Mouse (Mus musculus) intestine, embryonic 16.5 days (tissue): ENCODE data around the gene Slc34a2. TPM values are rescaled to one million over a fixed set of nuclear protein-coding genes. Genes with fewer than 3 reads are reported as not detected.

Experiments used
- ATAC-seq: fragments of 200-750 bp; cut with Nextera tagmentation; 2 replicates; pipeline ENCODE4 v1.8.0; 2017; ENCODE audit warnings: moderate TSS enrichment, moderate library complexity
- H3K27ac ChIP-seq: fragments of 300-500 bp; sonication (generic); 2 replicates; pipeline ENCODE4 v1.5.1; 2014; ENCODE audit warnings: mild to moderate bottlenecking, low read length
- H3K27me3 ChIP-seq: fragments of 300-500 bp; sonication (generic); replicated peaks from 2 replicates; pipeline ENCODE4 v1.6.1; 2014; ENCODE audit warnings: low read length, control low read depth, mixed read lengths; ENCODE audit not compliant: control insufficient read depth, insufficient read depth
- H3K36me3 ChIP-seq: fragments of 300-500 bp; sonication (generic); 2 replicates; pipeline ENCODE4 v1.6.1; 2014; ENCODE audit warnings: low read length, control low read depth; ENCODE audit not compliant: control insufficient read depth, insufficient read depth
- H3K4me1 ChIP-seq: fragments of 300-500 bp; sonication (generic); 2 replicates; pipeline ENCODE4 v1.6.1; 2014; ENCODE audit warnings: low read length, control low read depth, mixed read lengths; ENCODE audit not compliant: control insufficient read depth, insufficient read depth
- H3K4me2 ChIP-seq: fragments of 300-500 bp; sonication (generic); 2 replicates; pipeline ENCODE4 v1.6.1; 2014; ENCODE audit warnings: low read depth, low read length, control low read depth
- H3K4me3 ChIP-seq: fragments of 300-500 bp; sonication (generic); 2 replicates; pipeline ENCODE4 v1.5.1; 2014; ENCODE audit warnings: mild to moderate bottlenecking, low read length
- H3K9ac ChIP-seq: fragments of 300-500 bp; sonication (generic); 2 replicates; pipeline ENCODE4 v1.6.1; 2014; ENCODE audit warnings: low read depth, low read length
- H3K9me3 ChIP-seq: fragments of 300-500 bp; sonication (generic); 2 replicates; pipeline ENCODE4 v1.6.1; 2016; ENCODE audit warnings: low read length, control low read depth; ENCODE audit not compliant: control insufficient read depth
- WGBS: fragments of 180-500 bp; shearing (Covaris S2); extraction: QIAGEN DNeasy Blood & Tissue Kit; methylation state at CpG from one replicate; pipeline ENCODE4 v1.1.7; 2014; 5-methylcytosine and 5-hydroxymethylcytosine counted together
- polyA plus RNA-seq: library from polyadenylated mRNA; unstranded; fragments of >200 nt; fragmentation: Nextera tagmentation; extraction: Ambion mirVana; gene quantifications from 2 replicates; pipeline ENCODE4 v1.2.1, GENCODE M21; 2015

Slc34a2 gene
- polyA plus RNA-seq, 1 experiment from 2014 or later, result 29.5 TPM

GRCm38 (mm10) chr5:52998097-52998760 is 39.7 kb upstream of the Slc34a2 start:
- no peak overlapping the region for H3K9ac ChIP-seq
- H3K4me1 ChIP-seq, result 0 out of 2 replicates have a peak, but pooled peaks cover 3% of the 10 kb centered on the region
- H3K36me3 ChIP-seq, result no peaks in the 10 kb centered on the region
- H3K4me2 ChIP-seq, result no peak overlapping the region
- H3K27me3 ChIP-seq, result no peaks in the 10 kb centered on the region
- 75% methylated on average over 6 of the region's 6 CpGs for WGBS
- 0 out of 2 replicates have a peak, but pooled peaks have one; percentile 16 for ATAC-seq
- H3K27ac ChIP-seq, result peak overlapping the region; percentile 49; the same call in 1 of the 2 replicates
- H3K4me3 ChIP-seq, result no peak overlapping the region
- no peaks in the 10 kb centered on the region for H3K9me3 ChIP-seq

- H3K27ac ChIP-seq, result peak overlapping the region; percentile 67
Observed at GRCm38 (mm10) chr5:53000169-53000872, 37.6 kb upstream of the Slc34a2 start.

GRCm38 (mm10) chr5:53002599-53003203 is 35.2 kb upstream of the Slc34a2 start:
- Histone ChIP-seq H3K9me3 (no peaks in the 10 kb centered on the region), H3K27me3 (no peaks in the 10 kb centered on the region), H3K9ac (no peak overlapping the region), H3K4me1 (no peaks in the 10 kb centered on the region), H3K27ac (no peak overlapping the region), H3K4me2 (no peak overlapping the region), H3K36me3 (no peaks in the 10 kb centered on the region), H3K4me3 (no peak overlapping the region)
- no peak for ATAC-seq
- 81% methylated on average over 8 of the region's 8 CpGs for WGBS

More at GRCm38 (mm10) chr5:53000169-53000872, 37.6 kb upstream of the Slc34a2 start:
- Histone ChIP-seq H3K4me3 (no peak overlapping the region), H3K36me3 (no peaks in the 10 kb centered on the region), H3K4me1 (no peaks in the 10 kb centered on the region), H3K27me3 (no peaks in the 10 kb centered on the region), H3K9me3 (no peaks in the 10 kb centered on the region), H3K4me2 (no peak overlapping the region), H3K9ac (no peak overlapping the region)
- WGBS, result 51% methylated on average over 5 of the region's 5 CpGs
- ATAC-seq, result peak; percentile 92

GRCm38 (mm10) chr5:53003495-53003894 is 34.4 kb upstream of the Slc34a2 start:
- no peak overlapping the region for H3K4me3 ChIP-seq
- ATAC-seq, result no peak
- H3K9ac ChIP-seq, result no peak overlapping the region
- no peaks in the 10 kb centered on the region for H3K4me1 ChIP-seq
- no peaks in the 10 kb centered on the region for H3K9me3 ChIP-seq
- H3K27ac ChIP-seq, result no peak overlapping the region
- no peak overlapping the region for H3K4me2 ChIP-seq
- WGBS, result 90% methylated on average over 4 of the region's 4 CpGs
- H3K27me3 ChIP-seq, result no peaks in the 10 kb centered on the region
- no peaks in the 10 kb centered on the region for H3K36me3 ChIP-seq

- Histone ChIP-seq H3K9ac (no peak overlapping the region), H3K4me2 (no peak overlapping the region), H3K4me3 (no peak overlapping the region), H3K4me1 (no peaks in the 10 kb centered on the region), H3K27ac (no peak overlapping the region), H3K9me3 (no peaks in the 10 kb centered on the region), H3K36me3 (no peaks in the 10 kb centered on the region), H3K27me3 (no peaks in the 10 kb centered on the region)
- 90% methylated on average over 3 of the region's 3 CpGs for WGBS
- ATAC-seq, result no peak
Observed at GRCm38 (mm10) chr5:53003981-53004380, 33.9 kb upstream of the Slc34a2 start.

GRCm38 (mm10) chr5:53009027-53009769 is 28.7 kb upstream of the Slc34a2 start:
- no peak for ATAC-seq
- Histone ChIP-seq H3K9ac (no peak overlapping the region), H3K9me3 (no peaks in the 10 kb centered on the region), H3K27me3 (no peaks in the 10 kb centered on the region), H3K4me1 (no peaks in the 10 kb centered on the region), H3K4me3 (no peak overlapping the region), H3K27ac (no peak overlapping the region), H3K4me2 (no peak overlapping the region), H3K36me3 (no peaks in the 10 kb centered on the region)
- 76% methylated on average over 8 of the region's 8 CpGs for WGBS

GRCm38 (mm10) chr5:53009770-53010133 is 28.1 kb upstream of the Slc34a2 start:
- no peak overlapping the region for H3K27ac ChIP-seq
- WGBS, result 77% methylated on average over 4 of the region's 4 CpGs

GRCm38 (mm10) chr5:53011327-53011726 is 26.6 kb upstream of the Slc34a2 start:
- Histone ChIP-seq H3K9me3 (no peaks in the 10 kb centered on the region), H3K4me3 (no peak overlapping the region), H3K9ac (no peak overlapping the region), H3K4me1 (no peaks in the 10 kb centered on the region), H3K27ac (no peak overlapping the region), H3K4me2 (no peak overlapping the region), H3K27me3 (no peaks in the 10 kb centered on the region), H3K36me3 (no peaks in the 10 kb centered on the region)
- no peak for ATAC-seq
- WGBS, result 89% methylated on average over 3 of the region's 3 CpGs

More at GRCm38 (mm10) chr5:53009770-53010133, 28.1 kb upstream of the Slc34a2 start:
- H3K4me1 ChIP-seq, result no peaks in the 10 kb centered on the region
- no peaks in the 10 kb centered on the region for H3K9me3 ChIP-seq
- H3K4me3 ChIP-seq, result no peak overlapping the region
- H3K9ac ChIP-seq, result no peak overlapping the region
- H3K27me3 ChIP-seq, result no peaks in the 10 kb centered on the region
- H3K36me3 ChIP-seq, result no peaks in the 10 kb centered on the region
- ATAC-seq, result no peak
- H3K4me2 ChIP-seq, result no peak overlapping the region

- no peaks in the 10 kb centered on the region for H3K36me3 ChIP-seq
- no peak overlapping the region for H3K4me2 ChIP-seq
- no peak overlapping the region for H3K4me3 ChIP-seq
- H3K27me3 ChIP-seq, result no peaks in the 10 kb centered on the region
- H3K9ac ChIP-seq, result no peak overlapping the region
- no peak overlapping the region for H3K27ac ChIP-seq
- H3K4me1 ChIP-seq, result no peaks in the 10 kb centered on the region
- no peaks in the 10 kb centered on the region for H3K9me3 ChIP-seq
- ATAC-seq, result no peak
- 78% methylated on average over 5 of the region's 5 CpGs for WGBS
Observed at GRCm38 (mm10) chr5:53016606-53017005, 21.3 kb upstream of the Slc34a2 start.
